Mouse (Mus musculus) intestine, embryonic 16.5 days (tissue): Measurements from ENCODE around the gene Ift52. TPM values are rescaled to one million over a fixed set of nuclear protein-coding genes. Genes with fewer than 3 reads are reported as not detected.

Experiments
- ATAC-seq: fragments of 200-750 bp; cut with Nextera tagmentation; 2 replicates; pipeline ENCODE4 v1.8.0; 2017; ENCODE audit warnings: moderate TSS enrichment, moderate library complexity
- H3K27ac ChIP-seq: fragments of 300-500 bp; sonication (generic); 2 replicates; pipeline ENCODE4 v1.5.1; 2014; ENCODE audit warnings: mild to moderate bottlenecking, low read length
- H3K27me3 ChIP-seq: fragments of 300-500 bp; sonication (generic); replicated peaks from 2 replicates; pipeline ENCODE4 v1.6.1; 2014; ENCODE audit warnings: low read length, control low read depth, mixed read lengths; ENCODE audit not compliant: control insufficient read depth, insufficient read depth
- H3K36me3 ChIP-seq: fragments of 300-500 bp; sonication (generic); 2 replicates; pipeline ENCODE4 v1.6.1; 2014; ENCODE audit warnings: low read length, control low read depth; ENCODE audit not compliant: control insufficient read depth, insufficient read depth
- H3K4me1 ChIP-seq: fragments of 300-500 bp; sonication (generic); 2 replicates; pipeline ENCODE4 v1.6.1; 2014; ENCODE audit warnings: low read length, control low read depth, mixed read lengths; ENCODE audit not compliant: control insufficient read depth, insufficient read depth
- H3K4me2 ChIP-seq: fragments of 300-500 bp; sonication (generic); 2 replicates; pipeline ENCODE4 v1.6.1; 2014; ENCODE audit warnings: low read depth, low read length, control low read depth
- H3K4me3 ChIP-seq: fragments of 300-500 bp; sonication (generic); 2 replicates; pipeline ENCODE4 v1.5.1; 2014; ENCODE audit warnings: mild to moderate bottlenecking, low read length
- H3K9ac ChIP-seq: fragments of 300-500 bp; sonication (generic); 2 replicates; pipeline ENCODE4 v1.6.1; 2014; ENCODE audit warnings: low read depth, low read length
- H3K9me3 ChIP-seq: fragments of 300-500 bp; sonication (generic); 2 replicates; pipeline ENCODE4 v1.6.1; 2016; ENCODE audit warnings: low read length, control low read depth; ENCODE audit not compliant: control insufficient read depth
- WGBS: fragments of 180-500 bp; shearing (Covaris S2); extraction: QIAGEN DNeasy Blood & Tissue Kit; methylation state at CpG from one replicate; pipeline ENCODE4 v1.1.7; 2014; 5-methylcytosine and 5-hydroxymethylcytosine counted together
- polyA plus RNA-seq: library from polyadenylated mRNA; unstranded; fragments of >200 nt; fragmentation: Nextera tagmentation; extraction: Ambion mirVana; gene quantifications from 2 replicates; pipeline ENCODE4 v1.2.1, GENCODE M21; 2015

The Ift52 gene
- polyA plus RNA-seq, 1 experiment from 2014 or later: 48.1 TPM

- H3K36me3 ChIP-seq: peaks cover 3% of the 10 kb centered on the region
- no peak overlapping the region for H3K4me2 ChIP-seq
- no peak overlapping the region for H3K9ac ChIP-seq
- H3K27me3 ChIP-seq: no peaks in the 10 kb centered on the region
- no peak for ATAC-seq
- no peaks in the 10 kb centered on the region for H3K4me1 ChIP-seq
- no peaks in the 10 kb centered on the region for H3K9me3 ChIP-seq
- no peak overlapping the region for H3K27ac ChIP-seq
- H3K4me3 ChIP-seq: no peak overlapping the region
- 99% methylated on average over 4 of the region's 4 CpGs for WGBS
Observed at GRCm38 (mm10) chr2:163079041-163079440, 61.9 kb downstream of the Ift52 start.

- ATAC-seq: no peak
- Histone ChIP-seq H3K4me3 (no peak overlapping the region), H3K36me3 (peaks cover under 1% of the 10 kb centered on the region), H3K27me3 (no peaks in the 10 kb centered on the region), H3K27ac (no peak overlapping the region), H3K9me3 (no peaks in the 10 kb centered on the region), H3K4me1 (no peaks in the 10 kb centered on the region), H3K4me2 (no peak overlapping the region), H3K9ac (no peak overlapping the region)
- 70% methylated on average over 5 of the region's 5 CpGs for WGBS
Observed at GRCm38 (mm10) chr2:163082591-163082990, 65.4 kb downstream of the Ift52 start.

- H3K4me3 ChIP-seq: no peak overlapping the region
- no peaks in the 10 kb centered on the region for H3K36me3 ChIP-seq
- 85% methylated on average over 3 of the region's 3 CpGs for WGBS
- H3K4me2 ChIP-seq: no peak overlapping the region
- H3K27ac ChIP-seq: no peak overlapping the region
- H3K27me3 ChIP-seq: no peaks in the 10 kb centered on the region
- no peaks in the 10 kb centered on the region for H3K4me1 ChIP-seq
- ATAC-seq: no peak
- H3K9me3 ChIP-seq: no peaks in the 10 kb centered on the region
- no peak overlapping the region for H3K9ac ChIP-seq
Observed at GRCm38 (mm10) chr2:163084519-163084918, 67.4 kb downstream of the Ift52 start.

GRCm38 (mm10) chr2:163085047-163085446, 67.9 kb downstream of the Ift52 start:
- no peak for ATAC-seq
- H3K9me3 ChIP-seq: no peaks in the 10 kb centered on the region
- H3K9ac ChIP-seq: no peak overlapping the region
- no peaks in the 10 kb centered on the region for H3K36me3 ChIP-seq
- no peaks in the 10 kb centered on the region for H3K4me1 ChIP-seq
- H3K27ac ChIP-seq: no peak overlapping the region
- no peak overlapping the region for H3K4me2 ChIP-seq
- 87% methylated on average over 6 of the region's 6 CpGs for WGBS
- H3K4me3 ChIP-seq: no peak overlapping the region
- no peaks in the 10 kb centered on the region for H3K27me3 ChIP-seq

GRCm38 (mm10) chr2:163086561-163086960, 69.4 kb downstream of the Ift52 start:
- no peak overlapping the region for H3K27ac ChIP-seq
- 77% methylated on average over 8 of the region's 8 CpGs for WGBS
- H3K9me3 ChIP-seq: no peaks in the 10 kb centered on the region
- H3K27me3 ChIP-seq: no peaks in the 10 kb centered on the region
- no peak overlapping the region for H3K4me3 ChIP-seq
- H3K4me1 ChIP-seq: no peaks in the 10 kb centered on the region
- no peak overlapping the region for H3K4me2 ChIP-seq
- no peak overlapping the region for H3K9ac ChIP-seq
- no peak for ATAC-seq
- H3K36me3 ChIP-seq: no peaks in the 10 kb centered on the region

DNA sequence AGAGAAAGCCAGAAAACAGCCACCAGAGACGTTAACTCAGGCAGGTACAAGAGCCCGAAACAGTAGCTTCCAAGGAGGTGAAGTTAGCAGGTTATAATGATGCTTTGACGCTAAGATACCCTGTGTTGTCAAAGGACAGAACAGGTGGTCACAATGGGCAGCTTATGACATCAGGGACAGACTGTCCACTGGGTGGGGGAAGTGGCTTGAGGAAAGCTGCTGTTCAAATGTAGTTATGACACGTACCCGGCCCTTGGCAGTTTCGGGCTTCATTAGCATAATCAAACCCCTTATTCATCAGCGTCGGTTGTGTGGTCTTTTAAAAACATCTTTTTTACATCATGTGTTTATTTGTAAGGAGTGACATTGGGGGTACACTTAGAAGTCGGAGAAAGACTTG, 70.6 kb downstream of the Ift52 start, which contains the start of gene Gtsf1l:
Gene Gtsf1l, minus strand, starts transcription at position 128 of the 400 bp plus-strand sequence.
- no peak within 1 kb of the TSS for H3K9ac ChIP-seq
- H3K4me2 ChIP-seq: no peak within 1 kb of the TSS
- no peaks in the 10 kb centered on the region for H3K36me3 ChIP-seq
- H3K27me3 ChIP-seq: no peaks in the 10 kb centered on the region
- 80% methylated on average over 9 of the region's 9 CpGs for WGBS
- H3K4me1 ChIP-seq: no peaks in the 10 kb centered on the region
- ATAC-seq: no peak
- H3K27ac ChIP-seq: no peak within 1 kb of the TSS
- no peak within 1 kb of the TSS for H3K4me3 ChIP-seq
- H3K9me3 ChIP-seq: no peaks in the 10 kb centered on the region

- no peak for ATAC-seq
- WGBS: 71% methylated on average over 5 of the region's 5 CpGs
- H3K9me3 ChIP-seq: no peaks in the 10 kb centered on the region
- H3K4me3 ChIP-seq: no peak overlapping the region
- H3K27me3 ChIP-seq: no peaks in the 10 kb centered on the region
- H3K4me1 ChIP-seq: no peaks in the 10 kb centered on the region
- H3K9ac ChIP-seq: no peak overlapping the region
- H3K36me3 ChIP-seq: no peaks in the 10 kb centered on the region
- H3K27ac ChIP-seq: no peak overlapping the region
- H3K4me2 ChIP-seq: no peak overlapping the region
Observed at GRCm38 (mm10) chr2:163089475-163090123, 72.4 kb downstream of the Ift52 start.

DNA sequence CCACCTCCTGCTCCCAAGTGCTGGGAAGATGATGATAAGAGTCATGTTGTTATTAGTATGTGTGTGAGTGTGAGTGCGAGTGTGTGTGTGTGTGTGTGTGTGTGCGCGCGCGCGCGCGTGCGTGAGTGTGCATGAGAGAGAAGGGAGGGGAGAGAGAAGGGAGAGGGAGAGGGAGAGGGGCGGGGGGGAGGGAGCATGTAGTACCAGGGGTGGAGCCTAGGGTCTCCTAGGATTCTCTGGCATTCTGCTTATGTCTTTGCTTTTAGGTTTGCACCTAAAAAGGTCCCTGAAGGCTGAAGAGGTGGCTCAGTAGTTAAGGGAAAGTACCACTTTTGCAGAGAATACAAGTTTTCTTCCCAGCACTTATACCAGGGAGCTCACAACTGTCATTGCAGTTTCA, 77.8 kb downstream of the Ift52 start:
- Histone ChIP-seq H3K36me3 (no peaks in the 10 kb centered on the region), H3K4me1 (no peaks in the 10 kb centered on the region), H3K27me3 (no peaks in the 10 kb centered on the region), H3K9me3 (no peaks in the 10 kb centered on the region), H3K27ac (no peak overlapping the region), H3K4me2 (no peak overlapping the region), H3K4me3 (no peak overlapping the region), H3K9ac (no peak overlapping the region)
- no peak for ATAC-seq
- 84% methylated on average over 10 of the region's 10 CpGs for WGBS
